10 mouse cellular contexts compared by ENCODE assay signal in genomic region chr6:124814858-124815774, GRCm38 (mm10). TPM values are rescaled to one million over a fixed set of nuclear protein-coding genes. Genes with fewer than 3 reads are reported as not detected.
DNase-seq lines count a peak whose midpoint lies in the region; ATAC-seq and TF ChIP-seq lines count a peak whose summit lies in the region.
"Had no signal": no experiment of that assay in that cellular context is flagged by ENCODE, and none has a peak within 500 bp of the region (broad histone marks: within the 10 kb centered on the region; RNA-seq: fewer than 3 reads in every experiment).

No protein-coding gene starts in this region.

- no peak overlapping the region for H3K27ac ChIP-seq in heart, embryonic 11.5 days (ENCODE audit: low read depth, low read length)
- no peak overlapping the region; the same call in 1 of the 2 replicates for H3K27ac ChIP-seq in embryonic facial prominence, embryonic 13.5 days
- H3K27ac ChIP-seq in liver, embryonic 12.5 days, result 0 out of 2 replicates have a peak overlapping the region, but pooled peaks have one; percentile 22
- no peak overlapping the region for H3K27ac ChIP-seq in left cerebral cortex, adult 2 months

- intact Hi-C loops in heart, postnatal 25 days (cut with DNase I), result no loop called here
- intact Hi-C loops in left cerebral cortex, adult 2 months (cut with DNase I), result loop anchor here (1.0 kb wide), 1 partner anchor 13 kb away; no protein-coding TSS in a partner anchor

- peaks cover 45% of the 10 kb centered on the region for H3K36me3 ChIP-seq in heart, embryonic 11.5 days (ENCODE audit: control insufficient read depth, insufficient read depth, low read length)
- H3K36me3 ChIP-seq in E14TG2a.4 (ENCODE audit: insufficient read depth, low read length), result peaks cover 85% of the 10 kb centered on the region
- peaks cover 74% of the 10 kb centered on the region for H3K36me3 ChIP-seq in embryonic facial prominence, embryonic 13.5 days
- H3K36me3 ChIP-seq in liver, embryonic 12.5 days, result peaks cover 80% of the 10 kb centered on the region

- no peak for DNase-seq in heart, postnatal 25 days (ENCODE audit: low spot score)
- DNase-seq in frontal cortex, adult 2 months (ENCODE audit: extremely low spot score in 1 of 2, low spot score in 1 of 2), result no peak
- DNase-seq in left cerebral cortex, adult 2 months (ENCODE audit: extremely low spot score in 1 of 2, low spot score in 2 of 2), result no peak
- DNase-seq: adrenal gland, adult 8-10 months; gastrocnemius, postnatal 25 days had no signal

- 0 out of 2 replicates have a peak overlapping the region, but pooled peaks have one; percentile 3 for H3K9ac ChIP-seq in heart, embryonic 11.5 days (ENCODE audit: low read depth, low read length)
- H3K9ac ChIP-seq in embryonic facial prominence, embryonic 13.5 days, result peak overlapping the region; percentile 89; the same call in 1 of the 2 replicates
- no peak overlapping the region for H3K9ac ChIP-seq in liver, embryonic 12.5 days

- no peak for ATAC-seq in heart, embryonic 11.5 days (replicated peaks; ENCODE audit: insufficient number of reproducible peaks, low FRiP score, low TSS enrichment)
- ATAC-seq in embryonic facial prominence, embryonic 13.5 days (ENCODE audit: insufficient number of reproducible peaks, insufficient read depth, low FRiP score, low TSS enrichment, low read depth), result no peak
- ATAC-seq in liver, embryonic 12.5 days, result no peak

- WGBS in heart, embryonic 11.5 days (ENCODE audit: insufficient replicate concordance), result 79% methylated on average over 9 of the region's 9 CpGs
- 72% methylated on average over 9 of the region's 9 CpGs for WGBS in embryonic facial prominence, embryonic 13.5 days
- 73% methylated on average over 9 of the region's 9 CpGs for WGBS in liver, embryonic 12.5 days (ENCODE audit: insufficient replicate concordance)

- no peaks in the 10 kb centered on the region for H3K27me3 ChIP-seq in heart, embryonic 11.5 days (ENCODE audit: control insufficient read depth, insufficient read depth, low read length)
- H3K27me3 ChIP-seq in E14TG2a.4 (ENCODE audit: insufficient read depth, low read length), result no peaks in the 10 kb centered on the region
- no peaks in the 10 kb centered on the region for H3K27me3 ChIP-seq in embryonic facial prominence, embryonic 13.5 days
- no peaks in the 10 kb centered on the region for H3K27me3 ChIP-seq in liver, embryonic 12.5 days (replicated peaks)

- H3K4me2 ChIP-seq in heart, embryonic 11.5 days, result no peak overlapping the region
- H3K4me2 ChIP-seq in embryonic facial prominence, embryonic 13.5 days, result peak overlapping the region; percentile 92; the same call in 1 of the 2 replicates
- H3K4me2 ChIP-seq in liver, embryonic 12.5 days, result peak overlapping the region; percentile 94

- TF ChIP-seq CTCF in E14TG2a.4 (conservative IDR thresholded peaks at IDR 0.05; ENCODE audit: low read length), result no peak
- no peak for TF ChIP-seq CTCF in left cerebral cortex, adult 2 months (IDR thresholded peaks at IDR 0.05)

- H3K4me1 ChIP-seq in heart, embryonic 11.5 days (ENCODE audit: control insufficient read depth, insufficient read depth, low read length), result peaks cover 22% of the 10 kb centered on the region
- peaks cover 62% of the 10 kb centered on the region for H3K4me1 ChIP-seq in E14TG2a.4 (replicated peaks; ENCODE audit: low read depth, low read length)
- H3K4me1 ChIP-seq in embryonic facial prominence, embryonic 13.5 days, result peaks cover 33% of the 10 kb centered on the region
- H3K4me1 ChIP-seq in liver, embryonic 12.5 days, result peaks cover 47% of the 10 kb centered on the region

- no peak overlapping the region for H3K4me3 ChIP-seq in heart, embryonic 11.5 days (ENCODE audit: low read depth, low read length)
- peak overlapping the region; percentile 87; the same call in 1 of the 2 replicates for H3K4me3 ChIP-seq in E14TG2a.4 (replicated peaks; ENCODE audit: low read length)
- no peak overlapping the region for H3K4me3 ChIP-seq in embryonic facial prominence, embryonic 13.5 days
- H3K4me3 ChIP-seq in liver, embryonic 12.5 days, result no peak overlapping the region
- H3K4me3 ChIP-seq in left cerebral cortex, adult 2 months, result no peak overlapping the region

- H3K9me3 ChIP-seq in heart, embryonic 11.5 days (replicated peaks; ENCODE audit: control insufficient read depth, low read length), result no peaks in the 10 kb centered on the region
- no peaks in the 10 kb centered on the region for H3K9me3 ChIP-seq in E14TG2a.4 (ENCODE audit: low read length)
- no peaks in the 10 kb centered on the region for H3K9me3 ChIP-seq in embryonic facial prominence, embryonic 13.5 days
- H3K9me3 ChIP-seq in liver, embryonic 12.5 days (replicated peaks), result no peaks in the 10 kb centered on the region

RNA-seq across cellular contexts. Expression of gene Tpi1, which starts 1.0 kb away (rescaled TPM):
- 1,419 and 1,543 TPM in 2 replicates for polyA plus RNA-seq in heart, embryonic 11.5 days (2014; fragmentation: Nextera tagmentation; extraction: Ambion mirVana)
- 100 to 1,000 TPM; 837 to 904 TPM for total RNA-seq in heart, postnatal 25 days (2021)
- polyA plus RNA-seq in embryonic facial prominence, embryonic 13.5 days (2015; fragmentation: Nextera tagmentation; extraction: Ambion mirVana), result 710 and 723 TPM in 2 replicates
- 630 and 674 TPM in 2 replicates for polyA plus RNA-seq in liver, embryonic 12.5 days (2016; fragmentation: Nextera tagmentation; extraction: Ambion mirVana)
- 861 and 922 TPM in 2 replicates for polyA plus RNA-seq in frontal cortex, adult 2 months (2012; rRNA removed)
- total RNA-seq in left cerebral cortex, adult 2 months (2021), result 100 to 1,000 TPM; 734 to 769 TPM

RNA-seq across cellular contexts. Expression of gene Spsb2, which starts 6.7 kb away (rescaled TPM):
- polyA plus RNA-seq in heart, embryonic 11.5 days (2014; fragmentation: Nextera tagmentation; extraction: Ambion mirVana), result 4.5 and 6.6 TPM in 2 replicates
- total RNA-seq in heart, postnatal 25 days (2021), result 1 to 10 TPM; 2.9 to 3.3 TPM
- 9.1 and 10.5 TPM in 2 replicates for polyA plus RNA-seq in embryonic facial prominence, embryonic 13.5 days (2015; fragmentation: Nextera tagmentation; extraction: Ambion mirVana)
- polyA plus RNA-seq in liver, embryonic 12.5 days (2016; fragmentation: Nextera tagmentation; extraction: Ambion mirVana), result 9.9 and 10.8 TPM in 2 replicates
- 7.0 and 7.3 TPM in 2 replicates for polyA plus RNA-seq in frontal cortex, adult 2 months (2012; rRNA removed)
- 1 to 10 TPM; 4.4 to 5.4 TPM for total RNA-seq in left cerebral cortex, adult 2 months (2021)

RNA-seq across cellular contexts. Expression of gene Usp5, which starts 14.2 kb away (rescaled TPM):
- polyA plus RNA-seq in heart, embryonic 11.5 days (2014; fragmentation: Nextera tagmentation; extraction: Ambion mirVana), result 87.3 and 98.3 TPM in 2 replicates
- total RNA-seq in heart, postnatal 25 days (2021), result 10 to 100 TPM; 73.7 to 75.3 TPM
- 149 and 163 TPM in 2 replicates for polyA plus RNA-seq in embryonic facial prominence, embryonic 13.5 days (2015; fragmentation: Nextera tagmentation; extraction: Ambion mirVana)
- polyA plus RNA-seq in liver, embryonic 12.5 days (2016; fragmentation: Nextera tagmentation; extraction: Ambion mirVana), result 87.5 and 94.1 TPM in 2 replicates
- polyA plus RNA-seq in frontal cortex, adult 2 months (2012; rRNA removed), result 133 and 147 TPM in 2 replicates
- total RNA-seq in left cerebral cortex, adult 2 months (2021), result 100 to 1,000 TPM; 184 to 190 TPM

RNA-seq across cellular contexts. Expression of gene Cdca3, which starts 14.2 kb away (rescaled TPM):
- polyA plus RNA-seq in heart, embryonic 11.5 days (2014; fragmentation: Nextera tagmentation; extraction: Ambion mirVana), result 137 and 153 TPM in 2 replicates
- 1 to 10 TPM in 1 of 2 experiments, under 1 TPM in 1; 0.91 to 1.6 TPM for total RNA-seq in heart, postnatal 25 days (2021)
- 142 and 184 TPM in 2 replicates for polyA plus RNA-seq in embryonic facial prominence, embryonic 13.5 days (2015; fragmentation: Nextera tagmentation; extraction: Ambion mirVana)
- polyA plus RNA-seq in liver, embryonic 12.5 days (2016; fragmentation: Nextera tagmentation; extraction: Ambion mirVana), result 193 TPM in 2 replicates
- polyA plus RNA-seq in frontal cortex, adult 2 months (2012; rRNA removed), result 2.2 and 2.8 TPM in 2 replicates
- under 1 TPM; 0.63 to 0.66 TPM for total RNA-seq in left cerebral cortex, adult 2 months (2021)

RNA-seq across cellular contexts. Expression of gene Gnb3, which starts 25.0 kb away (rescaled TPM):
- 5.4 and 6.6 TPM in 2 replicates for polyA plus RNA-seq in heart, embryonic 11.5 days (2014; fragmentation: Nextera tagmentation; extraction: Ambion mirVana)
- 1 to 10 TPM; 3.0 to 3.2 TPM for total RNA-seq in heart, postnatal 25 days (2021)
- 0.25 and 0.52 TPM in 2 replicates for polyA plus RNA-seq in embryonic facial prominence, embryonic 13.5 days (2015; fragmentation: Nextera tagmentation; extraction: Ambion mirVana)
- 0.29 and 0.43 TPM in 2 replicates for polyA plus RNA-seq in liver, embryonic 12.5 days (2016; fragmentation: Nextera tagmentation; extraction: Ambion mirVana)
- polyA plus RNA-seq in frontal cortex, adult 2 months (2012; rRNA removed), result 0.50 and 0.53 TPM in 2 replicates
- not detected for total RNA-seq in left cerebral cortex, adult 2 months (2021)
- polyA plus RNA-seq: macrophage had no signal
